ENCODE assay signal across 8 mouse cellular contexts in the genomic region with DNA sequence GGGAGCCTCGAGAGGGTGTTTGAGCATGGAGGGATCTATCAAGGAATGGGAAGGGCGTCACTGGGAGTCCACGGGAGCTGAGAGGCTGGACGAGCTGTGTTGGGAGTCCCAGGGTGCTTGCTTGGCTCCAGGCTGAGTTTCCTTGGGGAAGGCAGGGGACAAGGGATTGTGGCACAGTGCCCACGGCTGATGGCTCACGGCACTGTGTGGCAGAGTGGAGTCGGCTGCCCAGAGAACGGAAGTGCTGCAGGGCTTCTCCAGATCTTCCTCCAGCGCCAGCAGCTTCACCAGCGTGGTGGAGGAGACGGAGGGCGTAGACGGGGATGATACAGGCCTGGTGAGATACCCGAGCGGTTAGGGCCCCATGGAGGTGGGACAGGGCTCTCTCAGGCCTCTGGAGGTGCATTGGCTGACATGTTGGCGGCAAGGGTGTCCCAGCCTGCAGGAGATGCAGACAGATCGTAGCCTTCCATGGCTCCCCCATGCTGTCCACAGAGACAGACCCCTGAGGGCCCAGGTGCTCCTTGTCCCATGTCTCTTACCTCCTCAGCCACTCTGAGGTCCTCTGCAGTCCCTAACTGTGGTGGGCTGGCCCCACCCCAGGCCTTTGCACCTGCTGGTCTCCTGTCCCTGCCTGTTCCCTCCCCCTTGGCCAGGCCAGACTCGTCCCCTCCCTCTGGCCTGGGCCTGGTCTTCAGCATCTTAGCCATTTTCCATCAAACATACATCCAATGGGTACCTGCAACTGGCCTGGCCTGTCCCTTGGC.
A peak's percentile ranks its signal among the peaks of the same experiment; 100 is the strongest.
DNase-seq lines count a peak whose midpoint lies in the region; ATAC-seq lines count a peak whose summit lies in the region.
"Had no signal": no experiment of that assay in that cellular context is flagged by ENCODE, and none has a peak within 500 bp of the region (broad histone marks: within the 10 kb centered on the region; RNA-seq: fewer than 3 reads in every experiment).

No protein-coding gene starts in this region.

- 0 out of 2 replicates have a peak overlapping the region, but pooled peaks have one; percentile 20 for H3K27ac ChIP-seq in hindbrain, embryonic 15.5 days (replicated peaks)
- H3K27ac ChIP-seq in neural tube, embryonic 13.5 days (replicated peaks), result 0 out of 2 replicates have a peak overlapping the region, but pooled peaks have one; percentile 9

- H3K4me2 ChIP-seq in hindbrain, embryonic 15.5 days, result peak overlapping the region; percentile 26
- peak overlapping the region; percentile 64 for H3K4me2 ChIP-seq in neural tube, embryonic 13.5 days

- WGBS in hindbrain, embryonic 15.5 days, result 68% methylated on average over 18 of the region's 18 CpGs
- 80% methylated on average over 18 of the region's 18 CpGs for WGBS in neural tube, embryonic 13.5 days

- H3K4me3 ChIP-seq in hindbrain, embryonic 15.5 days, result no peak overlapping the region
- no peak overlapping the region for H3K4me3 ChIP-seq in neural tube, embryonic 13.5 days

- H3K9me3 ChIP-seq in hindbrain, embryonic 15.5 days, result no peaks in the 10 kb centered on the region
- no peaks in the 10 kb centered on the region for H3K9me3 ChIP-seq in neural tube, embryonic 13.5 days

- no peaks in the 10 kb centered on the region for H3K27me3 ChIP-seq in hindbrain, embryonic 15.5 days
- peaks cover 36% of the 10 kb centered on the region for H3K27me3 ChIP-seq in neural tube, embryonic 13.5 days

- DNase-seq in left cerebral cortex, postnatal 4 days, result peak; percentile 55
- no peak for DNase-seq in left cerebral cortex, postnatal 36 days (ENCODE audit: low spot score in 2 of 2)
- peak; percentile 63 to 68 for DNase-seq in cerebellum, postnatal 10 days
- no peak for DNase-seq in thymus, postnatal 4 days
- DNase-seq in kidney, adult 18-20 months, result no peak

- ATAC-seq in hindbrain, embryonic 15.5 days (ENCODE audit: low FRiP score, low read depth), result no peak
- ATAC-seq in neural tube, embryonic 13.5 days (ENCODE audit: low read depth), result no peak
- ATAC-seq: activated CD4-positive, CD25-positive, alpha-beta regulatory T cell, adult 4 months had no signal

- H3K36me3 ChIP-seq in hindbrain, embryonic 15.5 days, result no peaks in the 10 kb centered on the region
- no peaks in the 10 kb centered on the region for H3K36me3 ChIP-seq in neural tube, embryonic 13.5 days

- intact Hi-C loops in left cerebral cortex, postnatal 4 days (cut with DNase I), result no loop called here
- intact Hi-C loops in left cerebral cortex, postnatal 36 days (cut with DNase I), result no loop called here

- peaks cover 46% of the 10 kb centered on the region for H3K4me1 ChIP-seq in hindbrain, embryonic 15.5 days (replicated peaks)
- peaks cover 49% of the 10 kb centered on the region for H3K4me1 ChIP-seq in neural tube, embryonic 13.5 days (replicated peaks)

- H3K9ac ChIP-seq in hindbrain, embryonic 15.5 days, result no peak overlapping the region
- peak overlapping the region; percentile 47 for H3K9ac ChIP-seq in neural tube, embryonic 13.5 days

Comparison
In these comparisons a context has a peak if more than half of its experiments do, and no peak if none do; other contexts are left out.
1. DNase-seq: peak in left cerebral cortex, postnatal 4 days (single experiment) and cerebellum, postnatal 10 days (2 of 2); none in left cerebral cortex, postnatal 36 days (0 of 2), thymus, postnatal 4 days (single experiment) and kidney, adult 18-20 months (single experiment).